Mouse (Mus musculus) myocyte (in vitro differentiated cells): ENCODE measurements around the gene Taf3. TPM values are rescaled to one million over a fixed set of nuclear protein-coding genes. Genes with fewer than 3 reads are reported as not detected.

Experiments used
- H3K27me3 ChIP-seq: one replicate; pipeline ENCODE4 v1.6.1; 2011; ENCODE audit not compliant: control insufficient read depth, insufficient read depth, insufficient read length
- H3K36me3 ChIP-seq: one replicate; pipeline ENCODE4 v1.6.1; 2011; ENCODE audit not compliant: control insufficient read depth, insufficient read depth
- H3K4me2 ChIP-seq: one replicate; pipeline ENCODE4 v1.6.1; 2011; ENCODE audit warnings: low read depth, control low read depth
- H3K4me3 ChIP-seq: one replicate; pipeline ENCODE4 v1.5.1; 2011; ENCODE audit warnings: mild to moderate bottlenecking, control low read depth, moderate library complexity
- H3K79me2 ChIP-seq: one replicate; pipeline ENCODE4 v1.6.1; 2011; ENCODE audit not compliant: control insufficient read depth, insufficient read depth
- H3ac ChIP-seq: one replicate; pipeline ENCODE4 v1.6.1; 2011; ENCODE audit not compliant: control insufficient read depth, insufficient read length
- CEBPB ChIP-seq: IDR thresholded peaks from 2 replicates; pipeline ENCODE4 v1.6.1; 2011; ENCODE audit warnings: mild to moderate bottlenecking, moderate library complexity; ENCODE audit not compliant: poor library complexity, insufficient read depth, severe bottlenecking
- E2F4 ChIP-seq: IDR thresholded peaks from one replicate; pipeline ENCODE4 v1.6.1; 2011; ENCODE audit warnings: mild to moderate bottlenecking, control low read depth, moderate library complexity; ENCODE audit not compliant: insufficient read depth
- MAX ChIP-seq: IDR thresholded peaks from one replicate; pipeline ENCODE4 v1.6.1; 2011; ENCODE audit warnings: low read depth, mild to moderate bottlenecking, control low read depth
- MYOD1 ChIP-seq, 3 experiments: IDR thresholded peaks; one replicate each; pipeline ENCODE4 v1.6.1; 2011; ENCODE audit warnings: control low read depth in 2 of 3, low read depth in 2 of 3, mild to moderate bottlenecking in 2 of 3, moderate library complexity in 1 of 3; ENCODE audit not compliant: insufficient read length in 2 of 3, control insufficient read depth in 1 of 3
- MYOG ChIP-seq, 3 experiments: IDR thresholded peaks; one replicate each; pipeline ENCODE4 v1.6.1; 2011; ENCODE audit warnings: control low read depth in 2 of 3, low read depth in 2 of 3, mild to moderate bottlenecking in 2 of 3; ENCODE audit not compliant: insufficient read length in 2 of 3, control insufficient read depth in 1 of 3, insufficient read depth in 1 of 3
- POLR2A ChIP-seq: IDR thresholded peaks from one replicate; pipeline ENCODE4 v1.6.1; 2011; ENCODE audit warnings: low read depth, mild to moderate bottlenecking, control low read depth, moderate library complexity; ENCODE audit not compliant: insufficient read length
- POLR2AphosphoS2 ChIP-seq: IDR thresholded peaks from one replicate; pipeline ENCODE4 v1.6.1; 2011; ENCODE audit warnings: low read depth, control low read depth; ENCODE audit not compliant: insufficient read length
- REST ChIP-seq: IDR thresholded peaks from one replicate; pipeline ENCODE4 v1.6.1; 2011; ENCODE audit warnings: mild to moderate bottlenecking, control low read depth, moderate library complexity; ENCODE audit not compliant: insufficient read depth, insufficient read length
- SRF ChIP-seq: IDR thresholded peaks from one replicate; pipeline ENCODE4 v1.6.1; 2011; ENCODE audit warnings: low read depth; ENCODE audit not compliant: control insufficient read depth, insufficient read length
- TCF12 ChIP-seq: IDR thresholded peaks from one replicate; pipeline ENCODE4 v1.6.1; 2011; ENCODE audit warnings: mild to moderate bottlenecking, control low read depth; ENCODE audit not compliant: poor library complexity, insufficient read depth, severe bottlenecking
- TCF3 ChIP-seq: IDR thresholded peaks from one replicate; pipeline ENCODE4 v1.6.1; 2011; ENCODE audit warnings: low read depth, control low read depth; ENCODE audit not compliant: insufficient read length
- USF1 ChIP-seq: IDR thresholded peaks from one replicate; pipeline ENCODE4 v1.6.1; 2011; ENCODE audit warnings: low read depth, mild to moderate bottlenecking, control low read depth, moderate library complexity
- polyA plus RNA-seq: library from polyadenylated mRNA; unstranded; fragments of >200 nt; fragmentation: generic; extraction: Trizol; gene quantifications from one replicate; pipeline ENCODE4 v1.2.1, GENCODE M21; 2012; ENCODE audit warnings: missing spikeins

Taf3 gene
- polyA plus RNA-seq, 1 experiment: 6.6 TPM

DNA sequence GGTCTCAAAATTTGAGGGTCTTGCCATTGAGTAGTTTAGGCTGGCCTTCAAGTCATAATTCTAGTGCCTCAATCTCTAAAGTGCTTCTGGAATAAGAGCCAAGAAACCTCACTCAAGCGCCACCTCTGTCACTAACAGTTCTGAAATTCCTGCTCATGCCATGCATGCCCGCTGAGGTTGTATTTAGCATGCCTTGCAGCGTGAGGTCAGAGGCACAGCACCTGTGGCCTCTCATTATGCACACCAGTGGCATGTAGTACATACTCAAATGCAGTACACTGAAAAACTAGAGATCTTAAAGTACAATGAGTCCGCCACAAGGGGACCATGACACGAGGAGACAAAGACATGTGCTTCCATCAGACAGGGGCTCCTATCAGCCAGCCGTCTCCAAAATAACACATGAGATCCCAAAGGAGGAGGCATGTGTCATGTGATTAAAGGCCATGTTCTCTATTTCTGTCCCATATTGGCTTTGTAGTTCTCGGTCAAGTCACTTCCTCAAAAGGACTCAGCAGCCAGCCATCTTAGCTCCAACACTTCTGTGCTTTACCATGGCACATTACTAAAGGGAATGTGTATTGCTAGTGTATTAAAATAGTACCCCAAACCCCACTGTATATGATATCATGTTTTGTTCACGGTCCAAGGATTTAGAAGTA lies 43.3 kb downstream of the Taf3 start:
- no peak for TF ChIP-seq TCF12
- TF ChIP-seq CEBPB: no peak
- peak in 1 of 3 experiments; percentile 33 for TF ChIP-seq MYOD1 (IDR thresholded peaks at IDR 0.05; ENCODE audit: control insufficient read depth in 1 of 3, insufficient read length in 2 of 3, low read depth in 2 of 3)
- TF ChIP-seq MYOG (IDR thresholded peaks at IDR 0.05; ENCODE audit: control insufficient read depth in 1 of 3, insufficient read depth in 1 of 3, insufficient read length in 2 of 3, low read depth in 2 of 3): peak in 1 of 3 experiments; percentile 5
- Histone ChIP-seq H3K79me2 (peaks cover 9% of the 10 kb centered on the region), H3K27me3 (no peaks in the 10 kb centered on the region), H3K4me2 (no peak overlapping the region), H3K4me3 (no peak overlapping the region), H3ac (no peak overlapping the region), H3K36me3 (no peaks in the 10 kb centered on the region)

GRCm38 (mm10) chr2:10003358-10003757 lies 45.0 kb downstream of the Taf3 start:
- no peak overlapping the region for H3K4me3 ChIP-seq
- no peak overlapping the region for H3K4me2 ChIP-seq
- H3ac ChIP-seq: no peak overlapping the region
- no peaks in the 10 kb centered on the region for H3K27me3 ChIP-seq
- H3K36me3 ChIP-seq: no peaks in the 10 kb centered on the region
- peaks cover 4% of the 10 kb centered on the region for H3K79me2 ChIP-seq
- TF ChIP-seq POLR2AphosphoS2 (no peak), TCF12 (no peak), MYOG (IDR thresholded peaks at IDR 0.05; ENCODE audit: control insufficient read depth in 1 of 3, insufficient read depth in 1 of 3, insufficient read length in 2 of 3, low read depth in 2 of 3) (no peak), MAX (no peak)

GRCm38 (mm10) chr2:10001591-10001990 lies 46.8 kb downstream of the Taf3 start:
- H3K79me2 ChIP-seq: peaks cover 4% of the 10 kb centered on the region
- TF ChIP-seq POLR2AphosphoS2 (no peak), TCF12 (no peak), MYOG (IDR thresholded peaks at IDR 0.05; ENCODE audit: control insufficient read depth in 1 of 3, insufficient read depth in 1 of 3, insufficient read length in 2 of 3, low read depth in 2 of 3) (no peak), E2F4 (no peak), REST (no peak), MYOD1 (IDR thresholded peaks at IDR 0.05; ENCODE audit: control insufficient read depth in 1 of 3, insufficient read length in 2 of 3, low read depth in 2 of 3) (no peak), CEBPB (no peak), SRF (no peak), MAX (no peak), POLR2A (no peak), USF1 (no peak)

GRCm38 (mm10) chr2:9997535-9997934 lies 50.9 kb downstream of the Taf3 start:
- no peak overlapping the region for H3K4me3 ChIP-seq
- peaks cover 5% of the 10 kb centered on the region for H3K79me2 ChIP-seq
- no peak overlapping the region for H3ac ChIP-seq
- H3K27me3 ChIP-seq: no peaks in the 10 kb centered on the region
- no peaks in the 10 kb centered on the region for H3K36me3 ChIP-seq
- TF ChIP-seq POLR2A: no peak
- TF ChIP-seq POLR2AphosphoS2: no peak
- TF ChIP-seq E2F4: no peak
- no peak for TF ChIP-seq CEBPB
- TF ChIP-seq MYOG (IDR thresholded peaks at IDR 0.05; ENCODE audit: control insufficient read depth in 1 of 3, insufficient read depth in 1 of 3, insufficient read length in 2 of 3, low read depth in 2 of 3): no peak
- no peak for TF ChIP-seq TCF12
- no peak for TF ChIP-seq MYOD1 (IDR thresholded peaks at IDR 0.05; ENCODE audit: control insufficient read depth in 1 of 3, insufficient read length in 2 of 3, low read depth in 2 of 3)
- TF ChIP-seq REST: no peak
- TF ChIP-seq MAX: no peak
- H3K4me2 ChIP-seq: no peak overlapping the region

More at GRCm38 (mm10) chr2:10001591-10001990, 46.8 kb downstream of the Taf3 start:
- Histone ChIP-seq H3K36me3 (no peaks in the 10 kb centered on the region), H3K4me2 (no peak overlapping the region), H3K4me3 (no peak overlapping the region), H3K27me3 (no peaks in the 10 kb centered on the region), H3ac (no peak overlapping the region)

DNA sequence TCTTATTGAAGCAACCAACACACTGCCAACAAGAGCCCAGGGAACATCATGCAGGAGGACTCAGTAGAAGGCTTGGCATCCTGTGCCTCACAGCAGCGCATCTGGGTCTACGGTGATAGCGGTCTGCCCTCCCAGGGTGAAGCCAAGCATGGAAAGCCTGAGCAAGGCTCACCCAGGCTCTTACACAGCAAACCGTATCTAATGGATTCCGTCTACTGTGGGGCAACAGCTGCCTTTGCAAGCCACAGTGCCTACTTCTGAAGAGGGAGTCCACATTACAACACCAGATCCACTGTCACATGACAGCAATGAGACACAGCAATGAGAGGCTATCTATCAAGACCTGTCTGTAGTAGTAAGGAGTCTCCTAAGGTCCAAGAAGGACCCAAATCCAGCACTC lies 52.3 kb downstream of the Taf3 start:
- Histone ChIP-seq H3K4me3 (no peak overlapping the region), H3K27me3 (no peaks in the 10 kb centered on the region), H3K36me3 (no peaks in the 10 kb centered on the region), H3K4me2 (no peak overlapping the region), H3K79me2 (peaks cover 4% of the 10 kb centered on the region), H3ac (no peak overlapping the region)
- TF ChIP-seq MYOD1 (IDR thresholded peaks at IDR 0.05; ENCODE audit: control insufficient read depth in 1 of 3, insufficient read length in 2 of 3, low read depth in 2 of 3) (peak in 1 of 3 experiments; percentile 1), MYOG (IDR thresholded peaks at IDR 0.05; ENCODE audit: control insufficient read depth in 1 of 3, insufficient read depth in 1 of 3, insufficient read length in 2 of 3, low read depth in 2 of 3) (peak in 1 of 3 experiments; percentile 11), TCF3 (no peak)
